Mouse (Mus musculus): ENCODE measurements around the gene Fgf18. TPM values are rescaled to one million over a fixed set of nuclear protein-coding genes. Genes with fewer than 3 reads are reported as not detected.
A peak's percentile ranks its signal among the peaks of the same experiment; 100 is the strongest.

The Fgf18 gene
- polyA plus RNA-seq, 1 experiment from 2014 or later, result 9.2 TPM

DNA sequence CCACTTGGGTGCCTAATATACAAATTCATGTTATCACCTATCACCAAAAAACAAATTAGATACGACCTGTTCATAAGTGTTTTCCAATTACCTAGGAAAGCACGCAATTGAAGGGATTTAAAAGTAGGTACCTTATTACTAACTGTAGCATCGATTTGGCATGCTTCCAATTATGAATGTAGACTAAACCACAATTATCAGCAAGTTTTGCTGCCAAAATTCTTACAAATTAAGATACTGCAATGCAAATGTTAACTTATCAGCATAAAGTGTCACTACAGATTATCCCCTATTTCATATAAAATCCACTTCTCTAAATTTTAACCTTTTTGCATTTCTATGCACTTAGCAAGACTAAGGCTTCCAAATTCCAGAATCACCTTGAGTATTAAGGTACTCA lies 7.3 kb upstream of the Fgf18 start:
- no peak for ATAC-seq (replicated peaks; ENCODE audit: extremely low read depth, insufficient read depth, low FRiP score)
- WGBS, result 81% methylated on average over 3 of the region's 3 CpGs
- Histone ChIP-seq H3K4me2 (ENCODE audit: low read depth, low read length) (no peak overlapping the region), H3K27ac (ENCODE audit: low read length) (no peak overlapping the region), H3K9me3 (replicated peaks; ENCODE audit: control insufficient read depth, low read length) (no peaks in the 10 kb centered on the region), H3K4me3 (ENCODE audit: low read length) (no peak overlapping the region), H3K36me3 (ENCODE audit: control insufficient read depth, insufficient read depth) (peaks cover 50% of the 10 kb centered on the region), H3K9ac (ENCODE audit: low read length) (no peak overlapping the region), H3K4me1 (ENCODE audit: control insufficient read depth, insufficient read depth, low read length) (no peaks in the 10 kb centered on the region), H3K27me3 (ENCODE audit: control insufficient read depth, insufficient read depth, low read length) (no peaks in the 10 kb centered on the region)

DNA sequence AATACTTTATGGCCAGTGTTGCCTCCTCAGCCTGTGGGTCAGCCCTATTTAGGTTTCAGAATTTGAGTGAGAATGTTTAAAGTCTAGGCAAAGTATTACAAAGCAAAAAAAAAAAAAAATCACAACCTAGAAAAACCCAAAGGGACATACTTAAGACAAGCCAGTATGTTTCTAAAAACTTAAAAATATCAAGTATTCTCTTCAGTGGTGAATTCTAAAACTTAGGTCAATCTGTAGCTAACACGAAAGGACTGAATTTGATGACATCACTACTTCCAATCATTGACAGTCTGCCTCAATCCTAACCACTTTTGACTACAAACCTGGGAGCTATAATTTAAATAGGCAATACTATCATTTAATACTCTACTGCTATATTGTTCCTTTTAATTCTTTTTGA lies 5.8 kb upstream of the Fgf18 start:
- H3K36me3 ChIP-seq (ENCODE audit: control insufficient read depth, insufficient read depth), result peaks cover 44% of the 10 kb centered on the region
- H3K27me3 ChIP-seq (ENCODE audit: control insufficient read depth, insufficient read depth, low read length), result no peaks in the 10 kb centered on the region
- H3K9ac ChIP-seq (ENCODE audit: low read length), result no peak overlapping the region
- H3K4me3 ChIP-seq (ENCODE audit: low read length), result no peak overlapping the region
- peaks cover 2% of the 10 kb centered on the region; the same call in 1 of the 2 replicates for H3K4me1 ChIP-seq (ENCODE audit: control insufficient read depth, insufficient read depth, low read length)
- H3K4me2 ChIP-seq (ENCODE audit: low read depth, low read length), result no peak overlapping the region
- no peak for ATAC-seq (replicated peaks; ENCODE audit: extremely low read depth, insufficient read depth, low FRiP score)
- 93% methylated on average over 1 of the region's 1 CpGs for WGBS
- H3K27ac ChIP-seq (ENCODE audit: low read length), result no peak overlapping the region
- no peaks in the 10 kb centered on the region for H3K9me3 ChIP-seq (replicated peaks; ENCODE audit: control insufficient read depth, low read length)

DNA sequence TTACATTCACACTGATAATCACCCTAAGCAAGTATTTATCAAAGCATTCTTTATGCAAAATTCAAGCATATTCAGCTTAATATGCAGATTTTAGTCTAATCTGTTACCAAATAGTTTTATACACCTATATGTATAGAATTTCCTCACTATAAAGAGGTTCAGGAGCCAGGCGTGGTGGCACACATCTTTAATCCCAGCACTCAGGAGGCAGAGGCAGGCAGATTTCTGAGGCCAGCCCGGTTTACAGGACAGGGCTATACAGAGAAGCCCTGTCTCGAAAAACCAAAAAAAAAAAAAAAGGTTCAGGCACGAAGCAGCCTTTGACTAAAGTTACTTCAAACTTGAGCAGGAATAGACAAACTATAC lies 4.6 kb upstream of the Fgf18 start:
- no peak for ATAC-seq (replicated peaks; ENCODE audit: extremely low read depth, insufficient read depth, low FRiP score)
- Histone ChIP-seq H3K36me3 (ENCODE audit: control insufficient read depth, insufficient read depth) (peaks cover 38% of the 10 kb centered on the region), H3K9ac (ENCODE audit: low read length) (no peak overlapping the region), H3K4me3 (ENCODE audit: low read length) (no peak overlapping the region), H3K4me2 (ENCODE audit: low read depth, low read length) (no peak overlapping the region), H3K27ac (ENCODE audit: low read length) (no peak overlapping the region), H3K27me3 (ENCODE audit: control insufficient read depth, insufficient read depth, low read length) (no peaks in the 10 kb centered on the region; the same call in 1 of the 2 replicates), H3K9me3 (replicated peaks; ENCODE audit: control insufficient read depth, low read length) (no peaks in the 10 kb centered on the region), H3K4me1 (ENCODE audit: control insufficient read depth, insufficient read depth, low read length) (peaks cover 5% of the 10 kb centered on the region; the same call in 1 of the 2 replicates)
- 78% methylated on average over 4 of the region's 4 CpGs for WGBS

DNA sequence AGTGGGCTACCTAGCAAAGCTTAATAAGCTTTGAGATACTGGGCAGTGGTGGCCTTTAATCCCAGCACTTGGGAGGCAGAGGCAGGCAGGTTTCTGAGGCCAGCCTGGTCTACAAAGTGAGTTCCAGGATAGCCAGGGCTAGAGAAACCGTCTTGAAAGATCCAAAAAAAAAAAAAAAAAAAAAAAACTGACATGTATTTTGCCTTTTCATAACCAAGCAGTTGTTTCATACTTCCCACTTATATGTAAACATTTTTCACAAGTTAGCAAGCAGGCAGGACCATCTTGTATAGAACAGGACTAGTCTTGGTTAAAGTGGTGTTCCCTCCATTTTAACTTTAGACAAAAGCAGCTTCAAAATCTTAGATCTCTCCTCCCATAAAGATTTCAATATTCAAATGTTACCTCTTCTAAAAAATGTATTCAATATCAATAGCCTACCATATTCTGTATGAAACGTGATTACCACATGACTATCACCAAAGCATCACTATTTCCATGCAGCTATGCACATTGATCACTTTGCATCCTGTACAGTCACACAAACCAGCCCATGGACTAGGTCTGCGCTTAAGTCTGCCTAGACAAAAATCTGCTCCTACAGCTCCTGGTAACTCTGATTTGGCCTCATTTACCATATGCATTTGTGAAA lies 4.1 kb upstream of the Fgf18 start:
- 86% methylated on average over 3 of the region's 3 CpGs for WGBS
- peaks cover 7% of the 10 kb centered on the region; the same call in 1 of the 2 replicates for H3K4me1 ChIP-seq (ENCODE audit: control insufficient read depth, insufficient read depth, low read length)
- no peak overlapping the region for H3K9ac ChIP-seq (ENCODE audit: low read length)
- H3K36me3 ChIP-seq (ENCODE audit: control insufficient read depth, insufficient read depth), result peaks cover 34% of the 10 kb centered on the region
- H3K4me3 ChIP-seq (ENCODE audit: low read length), result no peak overlapping the region
- no peak for ATAC-seq (replicated peaks; ENCODE audit: extremely low read depth, insufficient read depth, low FRiP score)
- H3K27ac ChIP-seq (ENCODE audit: low read length), result no peak overlapping the region
- H3K4me2 ChIP-seq (ENCODE audit: low read depth, low read length), result no peak overlapping the region
- H3K9me3 ChIP-seq (replicated peaks; ENCODE audit: control insufficient read depth, low read length), result no peaks in the 10 kb centered on the region
- no peaks in the 10 kb centered on the region; the same call in 1 of the 2 replicates for H3K27me3 ChIP-seq (ENCODE audit: control insufficient read depth, insufficient read depth, low read length)

DNA sequence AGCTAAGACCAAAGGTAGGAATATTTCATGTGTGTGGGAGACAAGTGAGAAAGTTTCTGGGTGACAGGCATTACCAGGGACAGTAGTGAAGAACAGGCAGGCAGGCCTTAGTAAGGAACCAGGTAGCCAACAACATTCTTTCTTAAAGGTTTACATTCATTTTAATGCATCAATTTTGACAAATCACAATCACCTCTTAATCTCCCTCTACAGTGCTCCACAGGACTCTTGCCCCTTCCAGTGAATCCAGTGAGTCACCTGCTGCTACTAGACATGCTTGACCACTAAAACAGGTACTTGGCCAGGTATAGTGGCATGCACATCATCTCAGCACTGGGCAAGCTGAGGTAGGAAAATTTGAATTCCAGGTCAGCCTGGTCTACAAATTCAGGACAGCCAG lies 3.2 kb upstream of the Fgf18 start:
- Histone ChIP-seq H3K9me3 (replicated peaks; ENCODE audit: control insufficient read depth, low read length) (no peaks in the 10 kb centered on the region), H3K4me1 (ENCODE audit: control insufficient read depth, insufficient read depth, low read length) (peaks cover 12% of the 10 kb centered on the region), H3K36me3 (ENCODE audit: control insufficient read depth, insufficient read depth) (peaks cover 29% of the 10 kb centered on the region), H3K4me3 (ENCODE audit: low read length) (no peak overlapping the region), H3K27me3 (ENCODE audit: control insufficient read depth, insufficient read depth, low read length) (no peaks in the 10 kb centered on the region; the same call in 1 of the 2 replicates), H3K27ac (ENCODE audit: low read length) (no peak overlapping the region), H3K4me2 (ENCODE audit: low read depth, low read length) (no peak overlapping the region), H3K9ac (ENCODE audit: low read length) (no peak overlapping the region)
- no peak for ATAC-seq (replicated peaks; ENCODE audit: extremely low read depth, insufficient read depth, low FRiP score)

DNA sequence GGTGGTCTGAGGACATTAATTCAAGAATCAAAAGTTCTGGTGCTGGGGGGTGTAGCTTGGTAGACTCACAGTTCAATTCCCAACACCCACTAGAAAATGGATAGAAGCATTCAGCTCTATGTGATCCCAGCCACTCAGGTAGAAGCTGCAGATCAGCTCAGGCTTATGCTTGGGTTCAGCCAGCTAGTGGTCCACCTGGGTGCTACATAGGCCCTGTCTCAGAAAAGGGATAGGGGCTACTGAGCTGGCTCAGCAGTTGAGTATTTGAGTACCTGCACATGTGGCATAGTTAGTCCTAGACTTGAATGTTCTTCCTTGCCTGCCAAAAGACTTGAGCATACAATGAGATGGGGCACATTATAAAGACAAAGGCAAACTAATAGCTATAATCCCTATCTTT lies 2.3 kb upstream of the Fgf18 start:
- ATAC-seq (replicated peaks; ENCODE audit: extremely low read depth, insufficient read depth, low FRiP score), result no peak
- H3K27me3 ChIP-seq (ENCODE audit: control insufficient read depth, insufficient read depth, low read length), result no peaks in the 10 kb centered on the region; the same call in 1 of the 2 replicates
- H3K36me3 ChIP-seq (ENCODE audit: control insufficient read depth, insufficient read depth), result peaks cover 26% of the 10 kb centered on the region
- no peak overlapping the region for H3K9ac ChIP-seq (ENCODE audit: low read length)
- H3K4me1 ChIP-seq (ENCODE audit: control insufficient read depth, insufficient read depth, low read length), result peaks cover 21% of the 10 kb centered on the region
- H3K4me2 ChIP-seq (ENCODE audit: low read depth, low read length), result no peak overlapping the region
- H3K27ac ChIP-seq (ENCODE audit: low read length), result no peak overlapping the region
- no peaks in the 10 kb centered on the region for H3K9me3 ChIP-seq (replicated peaks; ENCODE audit: control insufficient read depth, low read length)
- H3K4me3 ChIP-seq (ENCODE audit: low read length), result no peak overlapping the region

DNA sequence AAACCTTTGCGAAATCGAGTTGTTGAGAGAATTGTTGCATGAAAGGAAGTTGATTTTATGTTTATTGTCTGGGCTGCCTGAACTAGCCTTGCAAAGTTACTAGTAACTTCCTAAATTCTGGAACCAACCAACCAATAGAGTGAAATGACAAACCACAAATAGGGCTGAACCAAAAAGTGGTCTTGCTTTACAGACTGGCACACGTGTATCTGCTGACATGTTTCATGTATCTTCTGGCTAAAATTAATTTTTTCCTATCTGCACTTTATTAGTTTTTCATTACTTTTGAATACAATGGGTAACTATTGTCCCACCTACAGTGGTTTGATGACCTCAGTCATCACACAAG lies 1.9 kb upstream of the Fgf18 start:
- Histone ChIP-seq H3K27ac (ENCODE audit: low read length) (no peak overlapping the region), H3K9me3 (replicated peaks; ENCODE audit: control insufficient read depth, low read length) (no peaks in the 10 kb centered on the region), H3K4me1 (ENCODE audit: control insufficient read depth, insufficient read depth, low read length) (peaks cover 25% of the 10 kb centered on the region), H3K4me3 (ENCODE audit: low read length) (no peak overlapping the region), H3K9ac (ENCODE audit: low read length) (no peak overlapping the region), H3K4me2 (ENCODE audit: low read depth, low read length) (no peak overlapping the region), H3K27me3 (ENCODE audit: control insufficient read depth, insufficient read depth, low read length) (no peaks in the 10 kb centered on the region; the same call in 1 of the 2 replicates), H3K36me3 (ENCODE audit: control insufficient read depth, insufficient read depth) (peaks cover 22% of the 10 kb centered on the region)
- ATAC-seq (replicated peaks; ENCODE audit: extremely low read depth, insufficient read depth, low FRiP score), result no peak
- WGBS, result 15% methylated on average over 3 of the region's 3 CpGs

DNA sequence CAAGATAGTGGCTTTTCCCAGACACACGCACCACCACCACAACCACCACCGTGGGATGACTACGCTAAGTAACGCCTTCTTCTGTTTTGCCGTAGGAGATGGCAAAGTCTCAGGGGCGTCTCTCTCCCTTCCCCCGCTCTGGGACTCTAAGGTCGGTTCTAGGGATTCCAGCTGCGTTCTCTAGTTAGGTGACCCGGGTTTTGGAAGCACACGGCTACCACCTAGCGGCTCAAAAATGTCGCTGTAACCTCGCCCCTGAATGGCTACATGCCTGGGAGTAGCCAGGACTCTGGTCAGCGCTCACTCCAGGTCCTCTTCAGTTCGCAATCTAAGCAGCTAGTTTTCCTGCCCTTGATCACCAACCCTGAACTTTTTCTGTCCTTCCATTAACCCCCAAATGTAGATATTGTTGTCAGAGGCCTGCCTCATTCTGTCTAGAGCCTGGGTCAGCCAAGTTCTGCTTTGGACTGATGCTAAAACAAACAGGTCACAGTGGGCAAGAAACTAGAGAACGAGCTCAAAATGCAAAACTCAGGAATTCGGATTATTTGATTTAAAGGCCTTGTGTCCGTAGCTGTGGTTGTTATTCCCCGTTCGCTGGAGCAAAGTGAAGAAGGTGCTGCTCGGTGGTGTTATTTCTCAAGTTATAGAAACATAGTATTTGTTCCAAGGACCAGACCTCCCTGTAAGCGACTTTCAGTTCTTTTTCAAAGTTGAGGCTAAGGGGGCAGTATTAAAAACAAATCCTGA lies 1.3 kb upstream of the Fgf18 start:
- H3K36me3 ChIP-seq (ENCODE audit: control insufficient read depth, insufficient read depth), result peaks cover 18% of the 10 kb centered on the region
- peak overlapping the region; percentile 83 for H3K9ac ChIP-seq (ENCODE audit: low read length)
- WGBS, result 6% methylated on average over 23 of the region's 23 CpGs
- no peaks in the 10 kb centered on the region for H3K9me3 ChIP-seq (replicated peaks; ENCODE audit: control insufficient read depth, low read length)
- peak overlapping the region; percentile 94 for H3K4me2 ChIP-seq (ENCODE audit: low read depth, low read length)
- H3K4me3 ChIP-seq (ENCODE audit: low read length), result peak overlapping the region; percentile 75
- peak; percentile 49 for ATAC-seq (replicated peaks; ENCODE audit: extremely low read depth, insufficient read depth, low FRiP score)
- H3K27ac ChIP-seq (ENCODE audit: low read length), result peak overlapping the region; percentile 98
- H3K4me1 ChIP-seq (ENCODE audit: control insufficient read depth, insufficient read depth, low read length), result peaks cover 30% of the 10 kb centered on the region
- H3K27me3 ChIP-seq (ENCODE audit: control insufficient read depth, insufficient read depth, low read length), result no peaks in the 10 kb centered on the region; the same call in 1 of the 2 replicates

DNA sequence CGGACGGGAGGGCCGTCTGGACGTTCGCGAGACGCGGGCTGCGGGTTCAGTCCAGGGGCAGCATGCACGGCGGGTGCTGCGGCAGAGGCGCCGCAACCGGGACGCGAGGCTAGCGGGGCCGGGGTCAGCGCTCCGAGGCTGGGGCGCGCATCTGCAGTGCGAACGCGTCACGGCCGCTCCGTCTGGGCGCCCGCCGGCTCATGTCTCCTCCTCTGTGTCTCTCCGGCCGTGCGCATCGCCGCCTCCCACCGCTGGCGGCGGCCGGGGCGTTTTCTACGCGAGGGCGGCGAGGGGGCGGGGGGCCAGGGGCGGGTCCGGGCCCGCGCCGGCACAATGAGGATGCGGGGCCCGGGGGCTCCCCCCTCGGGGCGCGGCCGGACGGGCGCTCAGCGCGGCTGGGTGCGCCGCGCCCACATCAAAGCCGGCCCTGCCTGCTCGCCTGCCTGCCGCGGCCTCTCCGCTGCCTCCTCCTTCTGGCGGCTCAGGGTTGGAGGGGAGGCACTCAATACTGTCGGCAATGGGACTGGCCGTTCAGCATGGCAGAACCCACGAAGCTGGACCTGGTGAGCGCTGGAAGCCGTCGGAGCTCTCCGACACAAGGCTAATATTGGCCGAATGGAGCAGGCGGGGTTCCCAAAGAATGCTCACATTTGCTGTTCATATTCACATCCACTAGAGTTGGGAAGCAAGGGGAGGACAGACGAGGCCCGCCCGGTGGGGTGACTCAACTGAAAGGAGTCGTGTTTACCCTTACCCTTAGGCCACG lies 555 bp upstream of the Fgf18 start:
- H3K9me3 ChIP-seq (replicated peaks; ENCODE audit: control insufficient read depth, low read length), result no peaks in the 10 kb centered on the region
- peak overlapping the region; percentile 75 for H3K4me3 ChIP-seq (ENCODE audit: low read length)
- peak; percentile 29 for ATAC-seq (replicated peaks; ENCODE audit: extremely low read depth, insufficient read depth, low FRiP score)
- H3K27ac ChIP-seq (ENCODE audit: low read length), result peak overlapping the region; percentile 98
- H3K36me3 ChIP-seq (ENCODE audit: control insufficient read depth, insufficient read depth), result peaks cover 16% of the 10 kb centered on the region
- peaks cover 36% of the 10 kb centered on the region for H3K4me1 ChIP-seq (ENCODE audit: control insufficient read depth, insufficient read depth, low read length)
- H3K27me3 ChIP-seq (ENCODE audit: control insufficient read depth, insufficient read depth, low read length), result no peaks in the 10 kb centered on the region; the same call in 1 of the 2 replicates
- H3K9ac ChIP-seq (ENCODE audit: low read length), result peak overlapping the region; percentile 83
- WGBS, result under 1% methylated on average over 60 of the region's 85 CpGs
- peak overlapping the region; percentile 94 for H3K4me2 ChIP-seq (ENCODE audit: low read depth, low read length)
